ENCODE assay signal across 24 mouse cellular contexts in the genomic region with DNA sequence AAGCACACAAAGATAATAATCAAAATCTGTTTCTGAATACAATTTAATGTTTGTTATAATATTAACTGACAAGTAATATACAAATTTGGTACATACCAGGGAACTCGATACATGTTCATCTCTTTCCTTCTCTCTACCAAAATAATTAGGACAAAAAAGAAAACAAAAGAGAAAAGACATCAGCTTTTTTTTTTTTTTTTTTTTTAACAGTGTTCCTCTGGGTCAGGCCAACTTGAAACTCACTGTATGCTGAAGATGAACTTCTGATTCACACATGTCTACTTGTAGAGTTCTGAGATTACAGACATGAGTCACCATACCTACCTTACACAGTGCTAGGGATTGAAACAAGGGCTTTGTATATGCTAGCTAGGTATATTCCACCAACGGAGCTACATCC. TPM values are rescaled to one million over a fixed set of nuclear protein-coding genes. Genes with fewer than 3 reads are reported as not detected.
"Had no signal": no experiment of that assay in that cellular context is flagged by ENCODE, and none has a peak within 500 bp of the region (broad histone marks: within the 10 kb centered on the region; RNA-seq: fewer than 3 reads in every experiment).

No protein-coding gene starts in this region.

- H3K9me3 ChIP-seq: embryonic facial prominence, embryonic 10.5 days; embryonic facial prominence, embryonic 12.5 days; embryonic facial prominence, embryonic 13.5 days; embryonic facial prominence, embryonic 15.5 days; forebrain, embryonic 10.5 days; forebrain, embryonic 12.5 days; forebrain, embryonic 13.5 days; forebrain, embryonic 15.5 days had no signal

- H3K27ac ChIP-seq: embryonic facial prominence, embryonic 10.5 days; embryonic facial prominence, embryonic 12.5 days; embryonic facial prominence, embryonic 13.5 days; embryonic facial prominence, embryonic 15.5 days; forebrain, embryonic 10.5 days; forebrain, embryonic 12.5 days; forebrain, embryonic 13.5 days; forebrain, embryonic 15.5 days; gastrocnemius, adult 2 months; heart, adult 2 months had no signal

- H3K4me2 ChIP-seq: embryonic facial prominence, embryonic 12.5 days; embryonic facial prominence, embryonic 13.5 days; embryonic facial prominence, embryonic 15.5 days; forebrain, embryonic 12.5 days; forebrain, embryonic 13.5 days; forebrain, embryonic 15.5 days had no signal

- H3K27me3 ChIP-seq: embryonic facial prominence, embryonic 12.5 days; embryonic facial prominence, embryonic 13.5 days; embryonic facial prominence, embryonic 15.5 days; forebrain, embryonic 12.5 days; forebrain, embryonic 13.5 days; forebrain, embryonic 15.5 days had no signal

- DNase-seq: cerebellum, adult 9-10 months; cerebellum, adult 9-11 months; cerebellum, postnatal 10 days; cerebellum, postnatal 14 days; cerebellum, postnatal 25 days; cerebellum, postnatal 36 days; embryo, embryonic 11 days; forebrain, postnatal 0 days; gastrocnemius, adult 2 months; gastrocnemius, postnatal 10 days; gastrocnemius, postnatal 14 days; gastrocnemius, postnatal 25 days; gastrocnemius, postnatal 36 days; heart, adult 18-20 months; heart, adult 2 months had no signal

- H3K9ac ChIP-seq: embryonic facial prominence, embryonic 12.5 days; embryonic facial prominence, embryonic 13.5 days; embryonic facial prominence, embryonic 15.5 days; forebrain, embryonic 12.5 days; forebrain, embryonic 13.5 days; forebrain, embryonic 15.5 days; forebrain, postnatal 0 days had no signal

- H3K4me3 ChIP-seq: embryonic facial prominence, embryonic 10.5 days; embryonic facial prominence, embryonic 12.5 days; embryonic facial prominence, embryonic 13.5 days; embryonic facial prominence, embryonic 15.5 days; erythroblast, embryonic 14.5 days; forebrain, embryonic 10.5 days; forebrain, embryonic 12.5 days; forebrain, embryonic 13.5 days; forebrain, embryonic 15.5 days; gastrocnemius, adult 2 months; heart, adult 2 months had no signal

- H3K36me3 ChIP-seq: embryonic facial prominence, embryonic 10.5 days; embryonic facial prominence, embryonic 12.5 days; embryonic facial prominence, embryonic 13.5 days; embryonic facial prominence, embryonic 15.5 days; forebrain, embryonic 10.5 days; forebrain, embryonic 12.5 days; forebrain, embryonic 15.5 days had no signal

- H3K4me1 ChIP-seq: embryonic facial prominence, embryonic 10.5 days; embryonic facial prominence, embryonic 12.5 days; embryonic facial prominence, embryonic 13.5 days; embryonic facial prominence, embryonic 15.5 days; forebrain, embryonic 12.5 days; forebrain, embryonic 13.5 days; forebrain, embryonic 15.5 days had no signal

RNA-seq across cellular contexts. Expression of gene Dgkh, which starts 28.5 kb away (rescaled TPM):
- polyA plus RNA-seq: erythroblast, embryonic 14.5 days had no signal
